ENCODE assay signal across 14 mouse cellular contexts in the genomic region with DNA sequence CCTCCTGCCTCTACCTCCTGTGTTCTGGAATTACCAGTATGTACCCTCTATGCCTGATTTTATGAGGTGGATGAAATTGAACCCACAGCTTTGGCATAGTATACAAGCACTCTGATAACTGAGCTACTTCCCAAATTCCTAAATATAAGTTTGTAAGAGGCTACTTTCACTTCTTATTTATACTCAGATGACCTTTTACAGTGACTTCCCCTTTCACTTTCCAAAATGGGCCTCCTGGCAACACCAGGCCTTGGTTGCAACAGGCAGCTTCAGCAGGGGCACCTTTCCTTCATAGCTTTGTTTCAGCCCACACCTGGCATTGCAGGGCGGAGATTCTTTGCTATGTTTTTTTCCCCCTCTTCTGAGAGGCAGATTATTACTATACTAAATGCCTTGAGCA.
A peak's percentile ranks its signal among the peaks of the same experiment; 100 is the strongest.
DNase-seq lines count a peak whose midpoint lies in the region; ATAC-seq lines count a peak whose summit lies in the region.
"Had no signal": no experiment of that assay in that cellular context is flagged by ENCODE, and none has a peak within 500 bp of the region (broad histone marks: within the 10 kb centered on the region; RNA-seq: fewer than 3 reads in every experiment).

No protein-coding gene starts in this region.

- H3K4me1 ChIP-seq in hindbrain, embryonic 14.5 days (replicated peaks; ENCODE audit: control insufficient read depth, insufficient read depth, low read length), result no peaks in the 10 kb centered on the region
- H3K4me1 ChIP-seq: embryonic facial prominence, embryonic 10.5 days; liver, embryonic 15.5 days; midbrain, embryonic 13.5 days had no signal

- no peak overlapping the region for H3K9ac ChIP-seq in hindbrain, embryonic 14.5 days
- H3K9ac ChIP-seq: liver, embryonic 15.5 days; midbrain, embryonic 13.5 days had no signal

- H3K27ac ChIP-seq in hindbrain, embryonic 14.5 days, result no peak overlapping the region
- H3K27ac ChIP-seq: embryonic facial prominence, embryonic 10.5 days; liver, embryonic 15.5 days; midbrain, embryonic 13.5 days had no signal

- H3K4me2 ChIP-seq in hindbrain, embryonic 14.5 days (replicated peaks), result no peak overlapping the region
- H3K4me2 ChIP-seq: liver, embryonic 15.5 days; midbrain, embryonic 13.5 days had no signal

- no peak overlapping the region for H3K4me3 ChIP-seq in hindbrain, embryonic 14.5 days (replicated peaks; ENCODE audit: low read length)
- H3K4me3 ChIP-seq: embryonic facial prominence, embryonic 10.5 days; liver, embryonic 15.5 days; midbrain, embryonic 13.5 days had no signal

- no peaks in the 10 kb centered on the region for H3K9me3 ChIP-seq in hindbrain, embryonic 14.5 days (ENCODE audit: control insufficient read depth, low read length)
- H3K9me3 ChIP-seq: embryonic facial prominence, embryonic 10.5 days; liver, embryonic 15.5 days; midbrain, embryonic 13.5 days had no signal

- H3K27me3 ChIP-seq in hindbrain, embryonic 14.5 days (ENCODE audit: control insufficient read depth, insufficient read depth, low read length), result no peaks in the 10 kb centered on the region
- H3K27me3 ChIP-seq: liver, embryonic 15.5 days; midbrain, embryonic 13.5 days had no signal

- no peaks in the 10 kb centered on the region for H3K36me3 ChIP-seq in hindbrain, embryonic 14.5 days (replicated peaks; ENCODE audit: control insufficient read depth, insufficient read depth)
- H3K36me3 ChIP-seq: embryonic facial prominence, embryonic 10.5 days; G1E; liver, embryonic 15.5 days; midbrain, embryonic 13.5 days had no signal

- WGBS in hindbrain, embryonic 14.5 days, result 85% methylated on average over 1 of the region's 1 CpGs

- ATAC-seq in hindbrain, embryonic 14.5 days (ENCODE audit: low FRiP score), result no peak
- ATAC-seq: midbrain, embryonic 13.5 days had no signal

- peak; percentile 8 to 54 for DNase-seq in adrenal gland, adult (ENCODE audit: inconsistent age in 2 of 2, low spot score in 1 of 2)
- no peak for DNase-seq in adrenal gland, adult 18-20 months (ENCODE audit: low spot score in 2 of 2)
- peak; percentile 35 for DNase-seq in layer of hippocampus, adult 9-11 months
- DNase-seq in layer of hippocampus, postnatal 25 days (ENCODE audit: extremely low spot score in 1 of 2, low spot score in 1 of 2), result no peak
- peak; percentile 4 for DNase-seq in lung, postnatal 14 days
- DNase-seq in spleen, postnatal 36 days (ENCODE audit: low spot score in 2 of 2), result peak; percentile 78 to 82
- DNase-seq in frontal cortex, postnatal 14 days (ENCODE audit: low spot score in 2 of 2), result no peak
- no peak for DNase-seq in hindbrain, embryonic 14.5 days (ENCODE audit: low spot score)
- DNase-seq: cerebellum, adult 18-20 months; right cerebral cortex, postnatal 25 days had no signal

Comparison
In these comparisons a context has a peak if more than half of its experiments do, and no peak if none do; other contexts are left out.
1. DNase-seq: peak in adrenal gland, adult (2 of 2), layer of hippocampus, adult 9-11 months (single experiment), lung, postnatal 14 days (single experiment) and spleen, postnatal 36 days (2 of 2); none in adrenal gland, adult 18-20 months (0 of 2), layer of hippocampus, postnatal 25 days (0 of 2), frontal cortex, postnatal 14 days (0 of 2) and hindbrain, embryonic 14.5 days (single experiment).